Mouse (Mus musculus): Measurements from ENCODE around the gene Icam4. TPM values are rescaled to one million over a fixed set of nuclear protein-coding genes. Genes with fewer than 3 reads are reported as not detected.

Icam4 gene
- polyA plus RNA-seq, 2 experiments, result 0.26 to 0.99 TPM

DNA sequence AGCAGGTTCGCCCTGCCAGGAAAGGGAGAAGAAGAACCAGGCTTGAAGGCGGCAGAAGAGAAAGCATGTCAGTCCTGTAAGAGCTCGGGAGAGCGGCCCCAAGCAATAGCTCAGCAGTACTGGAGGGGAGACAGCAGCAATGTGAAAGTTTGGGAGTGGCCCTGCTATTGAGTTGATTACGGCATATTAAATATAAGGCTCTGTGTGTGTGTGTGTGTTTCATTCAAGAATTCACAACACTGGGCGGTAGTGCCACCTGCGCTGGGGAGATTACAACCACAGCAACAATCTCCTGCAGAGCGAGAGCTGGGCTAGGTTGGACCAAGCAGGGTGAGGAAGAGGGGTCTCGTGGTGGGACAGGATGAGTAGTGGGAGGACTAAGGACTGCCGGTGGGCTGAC is 22.4 kb downstream of the Icam4 start:
- Histone ChIP-seq H3K4me1 (ENCODE audit: control insufficient read depth, insufficient read depth, low read length) (no peaks in the 10 kb centered on the region), H3K9ac (ENCODE audit: low read depth, low read length, severe bottlenecking) (no peak overlapping the region), H3K4me2 (replicated peaks; ENCODE audit: low read depth, low read length, severe bottlenecking) (no peak overlapping the region), H3K4me3 (replicated peaks; ENCODE audit: low read length) (no peak overlapping the region), H3K36me3 (ENCODE audit: control insufficient read depth, insufficient read depth, low read length) (no peaks in the 10 kb centered on the region), H3K27me3 (ENCODE audit: control insufficient read depth, insufficient read depth, low read length) (no peaks in the 10 kb centered on the region), H3K27ac (replicated peaks; ENCODE audit: low read depth, low read length) (no peak overlapping the region), H3K9me3 (ENCODE audit: control insufficient read depth, low read length) (no peaks in the 10 kb centered on the region)
- DNase-seq (ENCODE audit: low spot score) (no peak), ATAC-seq (ENCODE audit: low FRiP score, low read depth) (no peak)
- TF ChIP-seq POLR2A (IDR thresholded peaks at IDR 0.05; ENCODE audit: borderline replicate concordance, extremely low read depth, insufficient read depth, insufficient read length), result no peak
- WGBS, result 65% methylated on average over 10 of the region's 10 CpGs

GRCm38 (mm10) chr9:21062928-21063327 is 33.8 kb downstream of the Icam4 start:
- Histone ChIP-seq H3K9me3 (ENCODE audit: control insufficient read depth, low read length) (no peaks in the 10 kb centered on the region), H3K9ac (ENCODE audit: low read depth, low read length, severe bottlenecking) (no peak overlapping the region), H3K4me3 (replicated peaks; ENCODE audit: low read length) (no peak overlapping the region), H3K27me3 (ENCODE audit: control insufficient read depth, insufficient read depth, low read length) (no peaks in the 10 kb centered on the region), H3K27ac (replicated peaks; ENCODE audit: low read depth, low read length) (no peak overlapping the region), H3K4me2 (replicated peaks; ENCODE audit: low read depth, low read length, severe bottlenecking) (no peak overlapping the region), H3K4me1 (ENCODE audit: control insufficient read depth, insufficient read depth, low read length) (no peaks in the 10 kb centered on the region), H3K36me3 (ENCODE audit: control insufficient read depth, insufficient read depth, low read length) (peaks cover 25% of the 10 kb centered on the region)
- DNase-seq (ENCODE audit: low spot score), result no peak
- no peak for ATAC-seq (ENCODE audit: low FRiP score, low read depth)
- no peak for TF ChIP-seq POLR2A (IDR thresholded peaks at IDR 0.05; ENCODE audit: borderline replicate concordance, extremely low read depth, insufficient read depth, insufficient read length)
- WGBS, result 92% methylated on average over 2 of the region's 2 CpGs

DNA sequence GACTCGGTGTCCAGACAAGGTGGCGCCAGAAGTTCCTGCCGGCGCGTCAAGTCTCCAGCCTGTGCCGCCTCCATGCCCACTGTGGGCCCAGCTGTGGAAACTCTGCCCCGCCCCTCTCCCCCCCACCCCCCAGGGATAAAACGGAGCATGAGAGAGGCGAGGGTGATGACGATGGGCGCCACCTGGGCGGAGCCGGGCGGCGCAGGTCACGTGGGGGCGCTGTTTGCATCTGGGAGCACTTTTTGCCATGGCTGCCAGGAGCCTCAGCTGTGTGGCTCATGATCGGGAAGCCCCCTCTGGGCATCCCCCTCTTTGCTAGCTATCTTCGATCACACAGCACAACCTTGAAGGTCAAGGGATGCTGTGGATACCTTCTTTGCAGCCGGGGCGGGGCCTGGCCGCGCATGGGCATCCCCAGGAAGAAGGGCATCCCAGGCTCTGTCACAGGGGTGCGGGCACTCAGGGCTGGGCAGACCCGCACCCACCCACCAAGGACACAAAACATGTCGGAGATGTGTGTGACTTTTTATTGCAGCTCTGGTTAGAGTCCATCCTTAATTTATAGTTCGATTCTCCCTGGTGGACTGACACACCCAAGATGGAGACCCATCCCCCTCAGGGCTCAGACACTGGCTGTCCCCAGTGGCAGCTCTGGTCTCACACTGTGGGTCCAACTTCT is 38.0 kb downstream of the Icam4 start, which contains the start of gene Zglp1:
Zglp1 (minus strand) TSS at position 88 of the 679 bp plus-strand sequence.
- ATAC-seq (ENCODE audit: low FRiP score, low read depth) (no peak), DNase-seq (ENCODE audit: low spot score) (no peak)
- Histone ChIP-seq H3K4me3 (replicated peaks; ENCODE audit: low read length) (no peak within 1 kb of the TSS), H3K36me3 (ENCODE audit: control insufficient read depth, insufficient read depth, low read length) (peaks cover 41% of the 10 kb centered on the region), H3K4me2 (replicated peaks; ENCODE audit: low read depth, low read length, severe bottlenecking) (no peak within 1 kb of the TSS), H3K9me3 (ENCODE audit: control insufficient read depth, low read length) (no peaks in the 10 kb centered on the region), H3K27ac (replicated peaks; ENCODE audit: low read depth, low read length) (no peak within 1 kb of the TSS), H3K4me1 (ENCODE audit: control insufficient read depth, insufficient read depth, low read length) (no peaks in the 10 kb centered on the region), H3K9ac (ENCODE audit: low read depth, low read length, severe bottlenecking) (no peak within 1 kb of the TSS), H3K27me3 (ENCODE audit: control insufficient read depth, insufficient read depth, low read length) (no peaks in the 10 kb centered on the region)
- 84% methylated on average over 27 of the region's 27 CpGs for WGBS
- TF ChIP-seq POLR2A (IDR thresholded peaks at IDR 0.05; ENCODE audit: borderline replicate concordance, extremely low read depth, insufficient read depth, insufficient read length), result no peak

- H3K4me2 ChIP-seq (replicated peaks; ENCODE audit: low read depth, low read length, severe bottlenecking), result peak overlapping the region; percentile 84
- DNase-seq (ENCODE audit: low spot score) (peak; percentile 7), ATAC-seq (ENCODE audit: low FRiP score, low read depth) (peak; percentile 1; the same call in 1 of the 2 replicates)
- no peak overlapping the region; the same call in 1 of the 2 replicates for H3K27ac ChIP-seq (replicated peaks; ENCODE audit: low read depth, low read length)
- no peaks in the 10 kb centered on the region for H3K9me3 ChIP-seq (ENCODE audit: control insufficient read depth, low read length)
- H3K27me3 ChIP-seq (ENCODE audit: control insufficient read depth, insufficient read depth, low read length), result no peaks in the 10 kb centered on the region
- peak overlapping the region; percentile 89 for H3K4me3 ChIP-seq (replicated peaks; ENCODE audit: low read length)
- WGBS, result 20% methylated on average over 4 of the region's 4 CpGs
- 0 out of 2 replicates have a peak, but pooled peaks cover 6% of the 10 kb centered on the region for H3K4me1 ChIP-seq (ENCODE audit: control insufficient read depth, insufficient read depth, low read length)
- TF ChIP-seq POLR2A (IDR thresholded peaks at IDR 0.05; ENCODE audit: borderline replicate concordance, extremely low read depth, insufficient read depth, insufficient read length), result no peak
- H3K9ac ChIP-seq (ENCODE audit: low read depth, low read length, severe bottlenecking), result peak overlapping the region; percentile 87
- H3K36me3 ChIP-seq (ENCODE audit: control insufficient read depth, insufficient read depth, low read length), result peaks cover 52% of the 10 kb centered on the region
These were observed 43.5 kb downstream of the Icam4 start for GRCm38 (mm10) chr9:21072641-21073040.

DNA sequence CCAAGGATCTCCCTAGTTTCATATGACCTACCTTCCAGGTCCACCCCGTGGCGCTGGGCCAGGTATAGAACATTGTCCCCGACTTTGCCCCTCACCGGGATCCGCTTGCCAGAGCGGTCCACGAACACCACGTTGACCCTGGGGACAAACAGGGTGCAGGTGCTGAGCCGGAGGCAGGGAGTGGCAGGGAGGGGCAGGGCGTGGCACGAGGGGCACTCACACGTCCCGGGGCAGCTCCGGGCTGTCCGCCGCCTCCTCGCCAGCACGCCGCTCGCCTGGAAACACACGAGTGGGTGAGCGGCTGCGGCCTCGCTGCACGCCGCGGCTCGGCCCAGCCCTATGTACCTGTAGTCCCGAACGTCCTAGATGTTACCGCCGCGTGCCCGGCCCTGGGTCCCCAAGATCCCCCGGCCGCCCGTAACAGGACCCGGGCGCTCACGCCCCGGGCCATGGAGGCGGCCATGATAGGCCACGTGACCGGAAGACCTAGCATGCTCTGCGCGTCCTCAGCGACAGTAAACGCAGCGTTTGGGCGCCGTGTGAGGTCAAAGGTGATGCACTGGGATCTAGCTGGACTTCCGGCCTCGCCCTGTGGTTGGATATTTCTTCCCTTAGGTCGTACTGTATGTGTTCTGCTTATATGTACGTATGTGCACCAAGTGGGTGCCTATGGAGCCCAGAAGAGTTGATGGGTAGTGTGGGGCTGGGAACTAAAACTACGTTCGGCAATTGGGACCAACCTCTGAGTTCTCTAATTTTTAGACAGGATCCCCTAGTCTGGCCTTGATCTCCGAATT is 44.1 kb downstream of the Icam4 start, which contains the start of the genes Gm49373 and Fdx1l:
Gm49373 (minus strand) TSS at position 53 of the 797 bp plus-strand sequence.
Fdx1l (minus strand) TSS at position 571 of the 797 bp plus-strand sequence.
- H3K27ac ChIP-seq (replicated peaks; ENCODE audit: low read depth, low read length), result peak within 1 kb of the TSS; percentile 6

More for the DNA sequence above, 44.1 kb downstream of the Icam4 start, which contains the start of the genes Gm49373 and Fdx1l:
- 0 out of 2 replicates have a peak, but pooled peaks have one; percentile 34 for TF ChIP-seq POLR2A (IDR thresholded peaks at IDR 0.05; ENCODE audit: borderline replicate concordance, extremely low read depth, insufficient read depth, insufficient read length)
- Histone ChIP-seq H3K27me3 (ENCODE audit: control insufficient read depth, insufficient read depth, low read length) (no peaks in the 10 kb centered on the region), H3K9ac (ENCODE audit: low read depth, low read length, severe bottlenecking) (peak within 1 kb of the TSS; percentile 87), H3K4me1 (ENCODE audit: control insufficient read depth, insufficient read depth, low read length) (0 out of 2 replicates have a peak, but pooled peaks cover 6% of the 10 kb centered on the region), H3K36me3 (ENCODE audit: control insufficient read depth, insufficient read depth, low read length) (peaks cover 54% of the 10 kb centered on the region), H3K4me3 (replicated peaks; ENCODE audit: low read length) (peak within 1 kb of the TSS; percentile 89), H3K4me2 (replicated peaks; ENCODE audit: low read depth, low read length, severe bottlenecking) (peak within 1 kb of the TSS; percentile 84), H3K9me3 (ENCODE audit: control insufficient read depth, low read length) (no peaks in the 10 kb centered on the region)
- ATAC-seq (ENCODE audit: low FRiP score, low read depth) (peak; percentile 93), DNase-seq (ENCODE audit: low spot score) (peak; percentile 90)
- WGBS, result 2% methylated on average over 58 of the region's 58 CpGs

Data from limb, embryonic 14.5 days (tissue).